Mouse (Mus musculus) kidney, adult 2 months (tissue): ENCODE data around the gene Dck.

ENCODE experiments used
- CTCF ChIP-seq: fragments of 200-500 bp; conservative IDR thresholded peaks from 2 replicates; pipeline ENCODE4 v1.5.1; 2011; ENCODE audit warnings: low read depth, mild to moderate bottlenecking, control low read depth, low read length, moderate library complexity, mixed read lengths; ENCODE audit not compliant: insufficient read depth, insufficient read length
- POLR2A ChIP-seq: fragments of 200-500 bp; IDR thresholded peaks from one replicate; pipeline ENCODE4 v1.6.1; 2011; ENCODE audit warnings: low read depth, low read length, control low read depth

GRCm38 (mm10) chr5:88795910-88796584 lies 31.3 kb downstream of the Dck start:
- TF ChIP-seq CTCF (no peak), POLR2A (no peak)
